Mouse (Mus musculus) left cerebral cortex, postnatal 10 days (tissue): ENCODE results near the gene Nr2c2ap. TPM values are rescaled to one million over a fixed set of nuclear protein-coding genes. Genes with fewer than 3 reads are reported as not detected.

Experiments used
- DNase-seq, 2 experiments: peaks; one replicate each; pipeline ENCODE4 v3.0.0; 2021 to 2022; ENCODE audit warnings: low spot score in 2 of 2, mixed read lengths in 1 of 2; ENCODE audit errors: extremely low spot score in 1 of 2
- intact Hi-C: fragments of 180-260 bp; cut with DNase I; formaldehyde crosslinking; loops from one replicate; pipeline ENCODE4 v1.15.1; 2025
- total RNA-seq, 2 experiments: library from RNA; stranded (reverse); gene quantifications; 2 replicates each; pipeline ENCODE4 v1.2.3; 2021

The Nr2c2ap gene
- total RNA-seq, 2 experiments from 2014 or later, result 32.7 to 33.6 TPM

- intact Hi-C loops, result no loop called here
- peak; percentile 55 to 86 for DNase-seq
Measured at GRCm38 (mm10) chr8:70152537-70153257, 21.6 kb downstream of the Nr2c2ap start.

- no peak for DNase-seq
Measured at GRCm38 (mm10) chr8:70157240-70157800, 26.2 kb downstream of the Nr2c2ap start.

GRCm38 (mm10) chr8:70158069-70158853 is 27.1 kb downstream of the Nr2c2ap start:
- intact Hi-C loops, result no loop called here
- peak; percentile 38 to 83 for DNase-seq

More at GRCm38 (mm10) chr8:70157240-70157800, 26.2 kb downstream of the Nr2c2ap start:
- intact Hi-C loops, result no loop called here

- intact Hi-C loops, result no loop called here
- DNase-seq, result no peak
Measured at GRCm38 (mm10) chr8:70159211-70159610, 28.1 kb downstream of the Nr2c2ap start.

GRCm38 (mm10) chr8:70160015-70160414 is 28.9 kb downstream of the Nr2c2ap start:
- no peak for DNase-seq
- intact Hi-C loops, result loop anchor here (10.0 kb wide), 1 partner anchor 245 kb away; no protein-coding TSS in a partner anchor

- DNase-seq, result no peak
- intact Hi-C loops, result loop anchor here (10.0 kb wide), 1 partner anchor 249 kb away; no protein-coding TSS in a partner anchor
Measured at GRCm38 (mm10) chr8:70163316-70163715, 32.2 kb downstream of the Nr2c2ap start.

GRCm38 (mm10) chr8:70166504-70167110 is 35.5 kb downstream of the Nr2c2ap start:
- intact Hi-C loops, result loop anchor here (5.0 to 10.0 kb wide), 3 partner anchors 34 to 252 kb away; partner anchors contain the start of gene Nr2c2ap
- DNase-seq, result peak in 1 of 2 experiments; percentile 75

- intact Hi-C loops, result no loop called here
- DNase-seq, result no peak
Measured at GRCm38 (mm10) chr8:70170116-70170515, 39.0 kb downstream of the Nr2c2ap start.

GRCm38 (mm10) chr8:70170748-70171147 is 39.6 kb downstream of the Nr2c2ap start:
- intact Hi-C loops, result no loop called here
- DNase-seq, result no peak

- DNase-seq, result no peak
- intact Hi-C loops, result no loop called here
Measured at GRCm38 (mm10) chr8:70171240-70171639, 40.1 kb downstream of the Nr2c2ap start.

GRCm38 (mm10) chr8:70172043-70172681 is 41.0 kb downstream of the Nr2c2ap start, which contains the start of gene Tmem161a:
Tmem161a (plus strand) TSS chr8:70172356.
- peak; percentile 93 to 94 for DNase-seq
- intact Hi-C loops, result no loop called here

- intact Hi-C loops, result no loop called here
Measured at GRCm38 (mm10) chr8:70173320-70173719, 42.2 kb downstream of the Nr2c2ap start.

GRCm38 (mm10) chr8:70174079-70174478 is 42.9 kb downstream of the Nr2c2ap start:
- intact Hi-C loops, result no loop called here
- no peak for DNase-seq

More at GRCm38 (mm10) chr8:70173320-70173719, 42.2 kb downstream of the Nr2c2ap start:
- no peak for DNase-seq

GRCm38 (mm10) chr8:70178231-70178630 is 47.1 kb downstream of the Nr2c2ap start:
- DNase-seq, result no peak
- intact Hi-C loops, result no loop called here

- no peak for DNase-seq
- intact Hi-C loops, result no loop called here
Measured at GRCm38 (mm10) chr8:70179082-70179481, 47.9 kb downstream of the Nr2c2ap start.

GRCm38 (mm10) chr8:70181212-70181902 is 50.2 kb downstream of the Nr2c2ap start:
- intact Hi-C loops, result no loop called here
- DNase-seq, result no peak

GRCm38 (mm10) chr8:70181903-70182252 is 50.7 kb downstream of the Nr2c2ap start:
- intact Hi-C loops, result no loop called here
- no peak for DNase-seq

- intact Hi-C loops, result no loop called here
- no peak for DNase-seq
Measured at GRCm38 (mm10) chr8:70183194-70183593, 52.1 kb downstream of the Nr2c2ap start.
